Mouse (Mus musculus): ENCODE measurements around the gene Sema4d.

DNA sequence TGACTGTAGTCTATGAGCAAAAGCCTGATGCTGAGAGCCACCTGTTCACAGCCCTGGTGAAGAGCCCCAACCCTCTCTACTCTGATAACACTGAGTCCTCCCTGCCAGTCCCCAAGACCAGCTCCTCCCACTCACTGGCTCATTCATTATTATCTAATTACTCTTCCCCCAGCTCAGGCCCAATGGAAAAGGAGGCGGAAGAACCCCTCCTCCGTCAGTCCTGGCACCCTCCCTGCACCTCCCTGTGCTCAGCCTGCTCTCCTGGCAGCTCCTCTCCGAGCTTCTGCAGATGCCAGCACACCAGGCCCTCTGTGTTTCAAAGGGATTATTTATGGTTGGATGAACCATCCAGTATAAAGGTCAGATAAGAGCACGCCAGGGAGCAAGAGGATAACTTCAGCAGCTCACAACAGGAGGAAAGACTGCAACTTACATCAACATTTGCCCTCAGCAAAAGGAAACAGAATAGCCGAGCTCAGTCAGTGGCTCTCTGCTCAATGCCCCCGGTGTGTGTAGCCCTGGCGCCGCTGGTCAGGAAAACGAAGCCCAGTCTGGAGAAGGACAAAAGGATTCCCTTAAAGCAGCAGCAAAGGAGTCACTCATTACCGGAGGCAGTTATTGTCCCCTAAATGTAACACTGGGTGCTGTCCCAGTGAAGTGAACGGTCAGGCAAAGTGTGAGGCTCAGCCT lies 16.4 kb downstream of the Sema4d start:
- no peak for TF ChIP-seq CTCF (IDR thresholded peaks at IDR 0.05; ENCODE audit: low read depth)
- no peak for TF ChIP-seq EP300 (IDR thresholded peaks at IDR 0.05; ENCODE audit: low read depth)

Measured in liver, postnatal 0 days (tissue).